Mouse (Mus musculus) thymus, postnatal 14 days (tissue): Measurements from ENCODE around the gene Usp34.
"Not testable (repeated sequence)": the region's sequence is repeated elsewhere in the genome, so short reads cannot be mapped to it uniquely, and the experiment has no call there.

Source experiments
- DNase-seq: peaks from one replicate; pipeline ENCODE4 v3.0.0; 2021

Gene Usp34

GRCm38 (mm10) chr11:23306764-23307565 is at the start of gene Usp34:
Gene Usp34 (plus strand): TSS chr11:23306895.
- DNase-seq, result peak; percentile 82

GRCm38 (mm10) chr11:23259073-23259472 is 47.6 kb upstream of the Usp34 start:
- DNase-seq, result no peak

GRCm38 (mm10) chr11:23259481-23259880 is 47.2 kb upstream of the Usp34 start:
- DNase-seq, result no peak

GRCm38 (mm10) chr11:23260186-23260585 is 46.5 kb upstream of the Usp34 start:
- no peak for DNase-seq

GRCm38 (mm10) chr11:23261490-23261889 is 45.2 kb upstream of the Usp34 start:
- DNase-seq, result peak; percentile 19

- DNase-seq, result no peak
Observed at GRCm38 (mm10) chr11:23264949-23265348, 41.7 kb upstream of the Usp34 start.

GRCm38 (mm10) chr11:23271770-23272724 is 34.6 kb upstream of the Usp34 start:
- DNase-seq, result peak; percentile 63

- DNase-seq, result no peak
Observed at GRCm38 (mm10) chr11:23275780-23276179, 30.9 kb upstream of the Usp34 start.

GRCm38 (mm10) chr11:23284469-23284868 is 22.2 kb upstream of the Usp34 start:
- DNase-seq, result no peak

GRCm38 (mm10) chr11:23288866-23289265 is 17.8 kb upstream of the Usp34 start:
- DNase-seq, result not testable (repeated sequence)

GRCm38 (mm10) chr11:23297379-23297778 is 9.3 kb upstream of the Usp34 start:
- no peak for DNase-seq

- DNase-seq, result no peak
Observed at GRCm38 (mm10) chr11:23298301-23298700, 8.4 kb upstream of the Usp34 start.

GRCm38 (mm10) chr11:23299910-23300309 is 6.8 kb upstream of the Usp34 start:
- no peak for DNase-seq

GRCm38 (mm10) chr11:23303126-23303525 is 3.6 kb upstream of the Usp34 start:
- DNase-seq, result no peak

- DNase-seq, result peak; percentile 14
Observed at GRCm38 (mm10) chr11:23305101-23305672, 1.5 kb upstream of the Usp34 start.

GRCm38 (mm10) chr11:23305673-23306608 is 754 bp upstream of the Usp34 start:
- DNase-seq, result peak; percentile 96

- DNase-seq, result no peak
Observed at GRCm38 (mm10) chr11:23307566-23307920, 848 bp downstream of the Usp34 start.

GRCm38 (mm10) chr11:23313496-23313895 is 6.8 kb downstream of the Usp34 start:
- no peak for DNase-seq

GRCm38 (mm10) chr11:23329413-23329812 is 22.7 kb downstream of the Usp34 start:
- no peak for DNase-seq

GRCm38 (mm10) chr11:23332136-23332535 is 25.4 kb downstream of the Usp34 start:
- no peak for DNase-seq

GRCm38 (mm10) chr11:23335160-23335559 is 28.5 kb downstream of the Usp34 start:
- no peak for DNase-seq

GRCm38 (mm10) chr11:23357226-23357625 is 50.5 kb downstream of the Usp34 start:
- not testable (repeated sequence) for DNase-seq
